Mouse (Mus musculus) MEL (cell line): ENCODE results near the gene Foxj1. TPM values are rescaled to one million over a fixed set of nuclear protein-coding genes. Genes with fewer than 3 reads are reported as not detected.

Experiments used
- DNase-seq: peaks from one replicate; pipeline ENCODE4 v3.0.0; 2011; ENCODE audit warnings: low read depth, low spot score
- H3K27ac ChIP-seq: 2 replicates; pipeline ENCODE4 v1.5.1; 2012; ENCODE audit warnings: low read depth, mild to moderate bottlenecking, control low read depth, low read length, moderate library complexity; ENCODE audit not compliant: control insufficient read depth
- H3K27me3 ChIP-seq, 2 experiments: fragments of 150-350 bp in 1 of 2; sonication (generic) in 1 of 2; 2 replicates each; pipeline ENCODE4 v1.6.1; 2012; ENCODE audit warnings: low read length in 2 of 2, mild to moderate bottlenecking in 2 of 2, improper control_type of control experiment in 1 of 2, moderate library complexity in 1 of 2; ENCODE audit not compliant: insufficient read depth in 2 of 2, control insufficient read depth in 1 of 2
- H3K36me3 ChIP-seq, 2 experiments: 2 replicates each; pipeline ENCODE4 v1.6.1; 2012 to 2014; ENCODE audit warnings: low read length in 2 of 2, improper control_type of control experiment in 1 of 2, inconsistent platforms in 1 of 2, mild to moderate bottlenecking in 1 of 2; ENCODE audit not compliant: insufficient read depth in 2 of 2, control insufficient read depth in 1 of 2
- H3K4me1 ChIP-seq, 2 experiments: fragments of 150-350 bp in 1 of 2; sonication (generic) in 1 of 2; 2 replicates each; pipeline ENCODE4 v1.6.1; 2012; ENCODE audit warnings: low read length in 2 of 2, improper control_type of control experiment in 1 of 2, mild to moderate bottlenecking in 1 of 2; ENCODE audit not compliant: insufficient read depth in 2 of 2, control insufficient read depth in 1 of 2
- H3K4me3 ChIP-seq, 2 experiments: fragments of 150-350 bp in 1 of 2; sonication (generic) in 1 of 2; 2 replicates each; pipeline ENCODE4 v1.5.1; 2012; ENCODE audit warnings: low read depth in 2 of 2, low read length in 2 of 2, mild to moderate bottlenecking in 2 of 2, moderate library complexity in 2 of 2, control low read depth in 1 of 2, improper control_type of control experiment in 1 of 2; ENCODE audit not compliant: control insufficient read depth in 1 of 2, insufficient read depth in 1 of 2
- H3K79me2 ChIP-seq: 2 replicates; pipeline ENCODE4 v1.6.1; 2012; ENCODE audit warnings: mild to moderate bottlenecking, low read length, moderate library complexity; ENCODE audit not compliant: control insufficient read depth, poor library complexity, insufficient read depth
- H3K9ac ChIP-seq: 2 replicates; pipeline ENCODE4 v1.6.1; 2012; ENCODE audit warnings: low read depth, mild to moderate bottlenecking, control low read depth, low read length, moderate library complexity; ENCODE audit not compliant: control insufficient read depth, poor library complexity, severe bottlenecking
- H3K9me3 ChIP-seq: fragments of 150-350 bp; sonication (generic); replicated peaks from 2 replicates; pipeline ENCODE4 v1.6.1; 2012; ENCODE audit warnings: mild to moderate bottlenecking, low read length, improper control_type of control experiment, moderate library complexity; ENCODE audit not compliant: insufficient read depth
- CHD1 ChIP-seq: IDR thresholded peaks from 2 replicates; pipeline ENCODE4 v1.6.1; 2012; ENCODE audit warnings: low read depth, mild to moderate bottlenecking, inconsistent platforms, low read length, improper control_type of control experiment
- CHD2 ChIP-seq: IDR thresholded peaks from 2 replicates; pipeline ENCODE4 v1.6.1; 2011; ENCODE audit warnings: low read length, improper control_type of control experiment
- CTCF ChIP-seq, 3 experiments: IDR thresholded peaks in 2 of 3; conservative IDR thresholded peaks in 1 of 3; 2 replicates each; pipeline ENCODE4 v1.5.1; 2011 to 2012; ENCODE audit warnings: low read length in 3 of 3, low read depth in 2 of 3, mild to moderate bottlenecking in 2 of 3, improper control_type of control experiment in 1 of 3, inconsistent platforms in 1 of 3, mixed read lengths in 1 of 3, moderate library complexity in 1 of 3; ENCODE audit not compliant: control insufficient read depth in 1 of 3, insufficient read depth in 1 of 3, poor library complexity in 1 of 3, severe bottlenecking in 1 of 3
- ELF1 ChIP-seq: IDR thresholded peaks from 2 replicates; pipeline ENCODE4 v1.6.1; 2014; ENCODE audit warnings: low read depth, mild to moderate bottlenecking, inconsistent platforms, low read length, improper control_type of control experiment, moderate library complexity
- EP300 ChIP-seq, 2 experiments: IDR thresholded peaks; 2 replicates each; pipeline ENCODE4 v1.6.1; 2011; ENCODE audit warnings: improper control_type of control experiment in 2 of 2, low read length in 2 of 2, low read depth in 1 of 2, mild to moderate bottlenecking in 1 of 2
- ETS1 ChIP-seq: IDR thresholded peaks from 2 replicates; pipeline ENCODE4 v1.6.1; 2012; ENCODE audit warnings: low read depth, mild to moderate bottlenecking, inconsistent platforms, low read length, improper control_type of control experiment, moderate library complexity
- GATA1 ChIP-seq: IDR thresholded peaks from 2 replicates; pipeline ENCODE4 v1.6.1; 2011; ENCODE audit warnings: low read depth, low read length, improper control_type of control experiment
- HCFC1 ChIP-seq: IDR thresholded peaks from 2 replicates; pipeline ENCODE4 v1.6.1; 2012; ENCODE audit warnings: low read depth, mild to moderate bottlenecking, inconsistent platforms, low read length, improper control_type of control experiment, moderate library complexity
- JUND ChIP-seq: IDR thresholded peaks from 2 replicates; pipeline ENCODE4 v1.6.1; 2011; ENCODE audit warnings: low read depth, mild to moderate bottlenecking, improper control_type of control experiment, low read length
- KAT2A ChIP-seq: conservative IDR thresholded peaks from 2 replicates; pipeline ENCODE4 v1.6.1; 2012; ENCODE audit warnings: low read depth, low read length, improper control_type of control experiment, inconsistent platforms
- MAFK ChIP-seq: IDR thresholded peaks from 2 replicates; pipeline ENCODE4 v1.6.1; 2011; ENCODE audit warnings: low read depth, mild to moderate bottlenecking, low read length, improper control_type of control experiment, borderline replicate concordance
- MAX ChIP-seq: IDR thresholded peaks from 2 replicates; pipeline ENCODE4 v1.6.1; 2011; ENCODE audit warnings: low read length, improper control_type of control experiment
- MAZ ChIP-seq: IDR thresholded peaks from 2 replicates; pipeline ENCODE4 v1.6.1; 2012; ENCODE audit warnings: low read depth, mild to moderate bottlenecking, inconsistent platforms, low read length, improper control_type of control experiment
- MEF2A ChIP-seq: IDR thresholded peaks from 2 replicates; pipeline ENCODE4 v1.6.1; 2014; ENCODE audit warnings: low read depth, mild to moderate bottlenecking, inconsistent platforms, low read length, improper control_type of control experiment; ENCODE audit not compliant: poor library complexity, insufficient replicate concordance, severe bottlenecking; ENCODE audit errors: extremely low read depth
- MXI1 ChIP-seq: IDR thresholded peaks from 2 replicates; pipeline ENCODE4 v1.6.1; 2011; ENCODE audit warnings: mild to moderate bottlenecking, low read depth, low read length, improper control_type of control experiment
- MYB ChIP-seq: IDR thresholded peaks from 2 replicates; pipeline ENCODE4 v1.6.1; 2011; ENCODE audit warnings: mild to moderate bottlenecking, low read depth, low read length, improper control_type of control experiment
- NELFE ChIP-seq: IDR thresholded peaks from 2 replicates; pipeline ENCODE4 v1.6.1; 2011; ENCODE audit warnings: low read depth, low read length, improper control_type of control experiment
- NRF1 ChIP-seq: IDR thresholded peaks from 2 replicates; pipeline ENCODE4 v1.6.1; 2014; ENCODE audit warnings: low read depth, mild to moderate bottlenecking, inconsistent platforms, low read length, improper control_type of control experiment, moderate library complexity; ENCODE audit not compliant: poor library complexity, insufficient read depth, severe bottlenecking
- POLR2A ChIP-seq, 2 experiments: IDR thresholded peaks; 2 replicates each; pipeline ENCODE4 v1.6.1; 2011 to 2012; ENCODE audit warnings: low read length in 2 of 2, mild to moderate bottlenecking in 2 of 2, control low read depth in 1 of 2, improper control_type of control experiment in 1 of 2, low read depth in 1 of 2, moderate library complexity in 1 of 2; ENCODE audit not compliant: control insufficient read depth in 1 of 2, insufficient read depth in 1 of 2, poor library complexity in 1 of 2
- POLR2AphosphoS5 ChIP-seq: IDR thresholded peaks from 2 replicates; pipeline ENCODE4 v1.6.1; 2012; ENCODE audit warnings: low read depth, borderline replicate concordance, mild to moderate bottlenecking, inconsistent platforms, low read length, moderate library complexity, mixed read lengths
- RAD21 ChIP-seq: IDR thresholded peaks from 2 replicates; pipeline ENCODE4 v1.6.1; 2011; ENCODE audit warnings: mild to moderate bottlenecking, low read depth, low read length, improper control_type of control experiment
- SMC3 ChIP-seq: IDR thresholded peaks from 2 replicates; pipeline ENCODE4 v1.6.1; 2011; ENCODE audit warnings: low read depth, low read length, improper control_type of control experiment
- TBP ChIP-seq: IDR thresholded peaks from 2 replicates; pipeline ENCODE4 v1.8.0; 2011; ENCODE audit warnings: low read depth, low read length, improper control_type of control experiment
- TCF12 ChIP-seq: IDR thresholded peaks from 2 replicates; pipeline ENCODE4 v1.6.1; 2014; ENCODE audit warnings: low read depth, mild to moderate bottlenecking, inconsistent platforms, low read length, improper control_type of control experiment, moderate library complexity
- UBTF ChIP-seq: IDR thresholded peaks from 2 replicates; pipeline ENCODE4 v1.6.1; 2012; ENCODE audit warnings: low read depth, mild to moderate bottlenecking, inconsistent platforms, low read length, improper control_type of control experiment, moderate library complexity, borderline replicate concordance; ENCODE audit not compliant: insufficient read depth
- USF1 ChIP-seq: IDR thresholded peaks from 2 replicates; pipeline ENCODE4 v1.6.1; 2014; ENCODE audit warnings: low read depth, mild to moderate bottlenecking, inconsistent platforms, low read length, improper control_type of control experiment, moderate library complexity
- USF2 ChIP-seq, 2 experiments: IDR thresholded peaks; 2 replicates each; pipeline ENCODE4 v1.6.1; 2011 to 2012; ENCODE audit warnings: improper control_type of control experiment in 2 of 2, low read length in 2 of 2, borderline replicate concordance in 1 of 2, inconsistent platforms in 1 of 2, low read depth in 1 of 2, mild to moderate bottlenecking in 1 of 2; ENCODE audit not compliant: insufficient read depth in 1 of 2
- ZC3H11A ChIP-seq: IDR thresholded peaks from 2 replicates; pipeline ENCODE4 v1.6.1; 2012; ENCODE audit warnings: low read depth, mild to moderate bottlenecking, inconsistent platforms, low read length, improper control_type of control experiment
- ZKSCAN1 ChIP-seq: IDR thresholded peaks from 2 replicates; pipeline ENCODE4 v1.6.1; 2012; ENCODE audit warnings: low read depth, mild to moderate bottlenecking, inconsistent platforms, low read length, improper control_type of control experiment, moderate library complexity
- ZNF384 ChIP-seq: IDR thresholded peaks from 2 replicates; pipeline ENCODE4 v1.6.1; 2012; ENCODE audit warnings: low read depth, mild to moderate bottlenecking, inconsistent platforms, low read length, improper control_type of control experiment
- polyA plus RNA-seq, 2 experiments: library from polyadenylated mRNA; stranded (reverse) in 1 of 2; unstranded in 1 of 2; fragments of >175 nt in 1 of 2; fragments of >200 nt in 1 of 2; gene quantifications; 2 replicates each; pipeline versions ENCODE4 v1.2.1 to v1.2.4; 2012; ENCODE audit warnings: low replicate concordance in 2 of 2, low read depth in 1 of 2; ENCODE audit not compliant: insufficient read length in 2 of 2, insufficient read depth in 1 of 2, missing spikeins in 1 of 2
- total RNA-seq: library from RNA; depleted of rRNA; stranded (reverse); fragments of 300-350 nt; gene quantifications from 2 replicates; pipeline ENCODE4 v1.2.3, GENCODE M21; 2012

Gene Foxj1
- total and polyA plus RNA-seq, 3 experiments = 0.07 to 0.08 TPM; not detected in 1

DNA sequence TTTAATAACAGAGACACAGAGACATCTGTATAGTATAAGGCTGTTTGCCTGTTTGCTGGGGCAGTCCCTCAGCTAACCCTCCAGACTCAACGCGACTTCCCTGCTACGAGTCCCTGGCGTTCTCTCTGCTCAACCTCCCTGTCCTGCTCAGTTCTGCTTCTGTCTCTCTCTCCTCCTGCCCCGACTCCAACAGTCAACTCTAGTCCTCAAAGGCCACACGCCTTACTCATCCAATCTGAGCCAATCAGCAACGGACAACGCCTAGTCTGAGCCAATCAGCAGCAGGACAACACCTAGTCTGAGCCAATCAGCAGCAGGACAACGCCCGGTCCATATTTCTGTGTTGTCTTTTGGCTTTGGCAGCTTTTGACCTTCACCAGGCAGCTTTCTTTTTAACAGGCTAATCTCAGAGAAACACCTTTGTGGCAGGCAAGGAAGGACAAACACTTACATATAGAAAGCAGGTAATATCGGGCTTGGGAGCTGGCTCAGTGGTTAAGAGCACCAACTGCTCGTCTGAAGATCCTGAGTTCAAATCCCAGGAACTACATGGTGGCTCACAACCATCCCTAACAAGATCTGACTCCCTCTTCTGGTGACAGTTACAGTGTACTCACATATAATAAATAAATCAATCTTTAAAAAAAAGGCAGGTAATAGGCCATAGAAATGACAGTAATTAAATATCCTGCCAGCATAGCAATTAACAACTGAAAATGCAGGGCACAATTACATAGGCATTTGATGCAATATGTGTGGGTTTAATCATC, 27.3 kb downstream of the Foxj1 start (continued):
- TF ChIP-seq USF2 (IDR thresholded peaks at IDR 0.05; ENCODE audit: borderline replicate concordance in 1 of 2, insufficient read depth in 1 of 2, low read depth in 1 of 2, low read length in 2 of 2) (no peak), ZNF384 (no peak; the same call in 1 of the 2 replicates), USF1 (no peak), POLR2A (IDR thresholded peaks at IDR 0.05; ENCODE audit: control insufficient read depth in 1 of 2, insufficient read depth in 1 of 2, low read depth in 1 of 2, low read length in 2 of 2, poor library complexity in 1 of 2) (peak; percentile 89 to 100), TBP (peak; percentile 97), GATA1 (peak; percentile 21; the same call in 1 of the 2 replicates), KAT2A (no peak; the same call in 1 of the 2 replicates), CHD1 (peak; percentile 96), POLR2AphosphoS5 (peak; percentile 93; the same call in 1 of the 2 replicates), TCF12 (peak; percentile 81), ZKSCAN1 (no peak)

DNA sequence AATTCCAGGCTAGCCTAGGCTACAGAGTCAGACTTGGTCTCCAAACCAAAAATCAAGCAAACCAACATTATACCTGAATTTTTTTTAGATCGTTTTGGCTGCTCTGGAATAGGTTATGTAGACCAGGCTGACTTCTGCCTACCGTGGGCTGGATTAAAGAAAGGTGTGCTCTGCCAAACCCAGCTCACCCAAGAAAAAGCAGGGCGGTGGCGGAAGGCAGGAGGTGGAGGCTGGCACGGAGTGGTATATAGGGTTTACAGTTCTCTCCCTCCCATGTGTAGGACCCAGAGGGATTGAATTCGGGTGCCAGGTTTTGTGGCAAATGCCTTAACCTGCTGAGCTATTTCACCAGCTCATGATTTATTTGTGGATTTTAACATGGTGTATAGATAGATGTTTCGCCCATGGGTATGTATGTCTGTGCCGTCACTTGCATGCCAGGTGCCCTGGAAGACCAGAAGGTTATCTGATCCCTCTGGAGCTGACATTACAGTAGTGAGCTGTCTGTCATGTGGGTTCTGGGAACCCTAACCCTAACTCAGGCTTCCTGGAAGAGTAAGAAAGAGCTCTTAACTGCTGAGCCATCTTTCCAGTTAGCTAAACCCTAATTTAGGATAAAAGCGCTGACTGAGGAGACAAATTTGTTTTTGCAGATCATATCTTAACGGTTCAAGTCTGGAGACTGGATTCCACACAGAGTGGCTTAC, 28.0 kb downstream of the Foxj1 start, which contains the start of gene Exoc7:
Gene Exoc7 (minus strand): TSS at position 215 of the 707 bp plus-strand sequence.
- DNase-seq = peak; percentile 78
- H3K27ac ChIP-seq = peak within 1 kb of the TSS; percentile 94
- TF ChIP-seq TBP (no peak), CTCF (IDR thresholded peaks at IDR 0.05 in 2 of 3, conservative IDR thresholded peaks at IDR 0.05 in 1 of 3; ENCODE audit: control insufficient read depth in 1 of 3, insufficient read depth in 1 of 3, low read depth in 2 of 3, low read length in 3 of 3, poor library complexity in 1 of 3, severe bottlenecking in 1 of 3) (no peak), USF1 (0 out of 2 replicates have a peak, but pooled peaks have one; percentile 9), MAX (no peak), POLR2A (IDR thresholded peaks at IDR 0.05; ENCODE audit: control insufficient read depth in 1 of 2, insufficient read depth in 1 of 2, low read depth in 1 of 2, low read length in 2 of 2, poor library complexity in 1 of 2) (0 out of 4 replicates have a peak, but pooled peaks of 1 of the 2 experiments have one; percentile 13), JUND (0 out of 2 replicates have a peak, but pooled peaks have one; percentile 67), MAZ (no peak), SMC3 (no peak), MXI1 (no peak), TCF12 (no peak), UBTF (no peak), ZC3H11A (no peak; the same call in 1 of the 2 replicates), RAD21 (no peak), CHD2 (no peak), NELFE (no peak), ELF1 (no peak), ETS1 (peak; percentile 44), MYB (0 out of 2 replicates have a peak, but pooled peaks have one; percentile 34), EP300 (IDR thresholded peaks at IDR 0.05; ENCODE audit: low read depth in 1 of 2, low read length in 2 of 2) (peak in 1 of 2 experiments; percentile 36), ZNF384 (0 out of 2 replicates have a peak, but pooled peaks have one; percentile 4), MAFK (no peak; the same call in 1 of the 2 replicates), HCFC1 (no peak), MEF2A (no peak), USF2 (IDR thresholded peaks at IDR 0.05; ENCODE audit: borderline replicate concordance in 1 of 2, insufficient read depth in 1 of 2, low read depth in 1 of 2, low read length in 2 of 2) (no peak), CHD1 (no peak), NRF1 (no peak)

More for the DNA sequence above, 28.0 kb downstream of the Foxj1 start, which contains the start of gene Exoc7:
- Histone ChIP-seq H3K79me2 (peaks cover 3% of the 10 kb centered on the region; the same call in 1 of the 2 replicates), H3K9ac (peak within 1 kb of the TSS; percentile 75), H3K4me3 (peak within 1 kb of the TSS; percentile 64 to 90), H3K27me3 (no peaks in the 10 kb centered on the region), H3K9me3 (no peaks in the 10 kb centered on the region), H3K36me3 (peaks cover 0 to 11% of the 10 kb centered on the region in 2 experiments; a peak in 3 of 4 replicates), H3K4me1 (peaks cover 9 to 16% of the 10 kb centered on the region in 2 experiments)
